Mouse (Mus musculus) olfactory bulb, adult 2 months (tissue): ENCODE results near the gene Klrg2.

Source experiments
- CTCF ChIP-seq: fragments of 200-500 bp; IDR thresholded peaks from 2 replicates; pipeline ENCODE4 v1.5.1; 2012; ENCODE audit warnings: low read depth, mild to moderate bottlenecking, low read length, moderate library complexity; ENCODE audit not compliant: insufficient read depth
- POLR2A ChIP-seq: fragments of 200-500 bp; IDR thresholded peaks from 2 replicates; pipeline ENCODE4 v1.6.1; 2012; ENCODE audit warnings: mild to moderate bottlenecking, low read depth, low read length, moderate library complexity; ENCODE audit not compliant: insufficient read depth

DNA sequence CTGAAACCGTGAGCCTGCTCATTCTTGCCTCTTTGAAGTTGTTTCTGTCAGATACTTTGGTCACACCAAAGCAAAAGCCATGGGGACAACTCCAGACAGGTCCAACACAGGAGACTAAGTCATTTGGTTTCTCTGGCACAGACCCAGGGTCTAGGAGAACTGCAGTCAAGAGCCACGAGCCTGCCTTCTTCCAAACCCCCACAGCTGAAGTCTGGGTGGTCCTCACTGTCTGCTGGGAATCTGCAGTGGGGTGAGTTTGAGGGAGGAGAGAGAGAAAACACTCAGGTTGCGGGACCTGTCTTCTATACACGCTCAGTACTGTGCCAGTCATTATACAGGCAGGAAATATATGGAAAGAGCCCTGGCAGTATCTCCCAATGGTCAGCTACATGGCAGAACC is 9.6 kb downstream of the Klrg2 start:
- TF ChIP-seq CTCF (no peak), POLR2A (no peak)
